Mouse (Mus musculus): Measurements from ENCODE around the gene Gatad1. TPM values are rescaled to one million over a fixed set of nuclear protein-coding genes. Genes with fewer than 3 reads are reported as not detected.
"Not testable (repeated sequence)": the region's sequence is repeated elsewhere in the genome, so short reads cannot be mapped to it uniquely, and the experiment has no call there.

Gene Gatad1
- 100 to 1,000 TPM; 117 to 118 TPM for total RNA-seq (2021)
- long read RNA-seq, experiment 1, transcript Gatad1-202 (4 exons, 1,278 nt): minor isoform, 5 of 51 reads
- long read RNA-seq, experiment 1, transcript Gatad1-201 (5 exons, 2,545 nt): major isoform, 29 of 51 reads
- long read RNA-seq, experiment 1, partial matches to known transcripts: 10 of 51 reads
- long read RNA-seq, experiment 1, other reads (novel, unspliced or antisense): 7 of 51 reads
- long read RNA-seq, experiment 2, transcript Gatad1-202 (4 exons, 1,278 nt): minor isoform, 6 of 45 reads
- long read RNA-seq, experiment 2, transcript Gatad1-201 (5 exons, 2,545 nt): major isoform, 27 of 45 reads
- long read RNA-seq, experiment 2, partial matches to known transcripts: 7 of 45 reads
- long read RNA-seq, experiment 2, other reads (novel, unspliced or antisense): 5 of 45 reads

- DNase-seq (ENCODE audit: low spot score in 2 of 2): no peak
- intact Hi-C loops (cut with DNase I): no loop called here
These were observed at the start of gene Gatad1 for GRCm38 (mm10) chr5:3657085-3657484. Gatad1 (minus strand) TSS chr5:3657185.

GRCm38 (mm10) chr5:3702180-3702579 is 45.2 kb upstream of the Gatad1 start:
- intact Hi-C loops (cut with DNase I): no loop called here
- no peak for DNase-seq (ENCODE audit: low spot score in 2 of 2)

GRCm38 (mm10) chr5:3700025-3700424 is 43.0 kb upstream of the Gatad1 start:
- DNase-seq (ENCODE audit: low spot score in 2 of 2): no peak
- intact Hi-C loops (cut with DNase I): no loop called here

- intact Hi-C loops (cut with DNase I): no loop called here
- DNase-seq (ENCODE audit: low spot score in 2 of 2): no peak
These were observed 39.0 kb upstream of the Gatad1 start for GRCm38 (mm10) chr5:3696031-3696430.

- DNase-seq (ENCODE audit: low spot score in 2 of 2): no peak
- intact Hi-C loops (cut with DNase I): no loop called here
These were observed 38.2 kb upstream of the Gatad1 start for GRCm38 (mm10) chr5:3695191-3695590.

- intact Hi-C loops (cut with DNase I): no loop called here
- no peak for DNase-seq (ENCODE audit: low spot score in 2 of 2)
These were observed 36.0 kb upstream of the Gatad1 start for GRCm38 (mm10) chr5:3692956-3693355.

- no peak for DNase-seq (ENCODE audit: low spot score in 2 of 2)
- intact Hi-C loops (cut with DNase I): no loop called here
These were observed 34.3 kb upstream of the Gatad1 start for GRCm38 (mm10) chr5:3691283-3691682.

GRCm38 (mm10) chr5:3688298-3688697 is 31.3 kb upstream of the Gatad1 start:
- intact Hi-C loops (cut with DNase I): no loop called here
- DNase-seq (ENCODE audit: low spot score in 2 of 2): no peak

- intact Hi-C loops (cut with DNase I): no loop called here
- DNase-seq (ENCODE audit: low spot score in 2 of 2): no peak
These were observed 13.1 kb upstream of the Gatad1 start for GRCm38 (mm10) chr5:3669938-3670554.

- intact Hi-C loops (cut with DNase I): no loop called here
- no peak for DNase-seq (ENCODE audit: low spot score in 2 of 2)
These were observed 9.6 kb upstream of the Gatad1 start for GRCm38 (mm10) chr5:3666585-3666984.

- DNase-seq (ENCODE audit: low spot score in 2 of 2): no peak
- intact Hi-C loops (cut with DNase I): no loop called here
These were observed 8.2 kb upstream of the Gatad1 start for GRCm38 (mm10) chr5:3665225-3665624.

- no peak for DNase-seq (ENCODE audit: low spot score in 2 of 2)
- intact Hi-C loops (cut with DNase I): no loop called here
These were observed 3.2 kb downstream of the Gatad1 start for GRCm38 (mm10) chr5:3653801-3654200.

GRCm38 (mm10) chr5:3652903-3653575 is 3.9 kb downstream of the Gatad1 start:
- intact Hi-C loops (cut with DNase I); DNase-seq (ENCODE audit: low spot score in 2 of 2): not testable (repeated sequence)

- intact Hi-C loops (cut with DNase I): no loop called here
- no peak for DNase-seq (ENCODE audit: low spot score in 2 of 2)
These were observed 5.4 kb downstream of the Gatad1 start for GRCm38 (mm10) chr5:3651621-3652020.

- no peak for DNase-seq (ENCODE audit: low spot score in 2 of 2)
- intact Hi-C loops (cut with DNase I): no loop called here
These were observed 6.1 kb downstream of the Gatad1 start, which contains the start of gene Tmbim7 for GRCm38 (mm10) chr5:3650881-3651280. Tmbim7 (plus strand) TSS chr5:3651181.

- intact Hi-C loops (cut with DNase I): loop anchor here (5.0 kb wide), 1 partner anchor 153 kb away; the partner anchor contains the start of genes Ankib1 and Krit1
- no peak for DNase-seq (ENCODE audit: low spot score in 2 of 2)
These were observed 8.2 kb downstream of the Gatad1 start for GRCm38 (mm10) chr5:3648849-3649210.

GRCm38 (mm10) chr5:3648206-3648848 is 8.7 kb downstream of the Gatad1 start:
- intact Hi-C loops (cut with DNase I): loop anchor here (5.0 kb wide), 1 partner anchor 154 kb away; the partner anchor contains the start of genes Ankib1 and Krit1
- no peak for DNase-seq (ENCODE audit: low spot score in 2 of 2)

- DNase-seq (ENCODE audit: low spot score in 2 of 2): peak; percentile 79 to 86
- intact Hi-C loops (cut with DNase I): loop anchor here (5.0 kb wide), 1 partner anchor 155 kb away; the partner anchor contains the start of genes Ankib1 and Krit1
These were observed 9.3 kb downstream of the Gatad1 start for GRCm38 (mm10) chr5:3647708-3648121.

GRCm38 (mm10) chr5:3646991-3647707 is 9.8 kb downstream of the Gatad1 start:
- intact Hi-C loops (cut with DNase I): loop anchor here (5.0 kb wide), 1 partner anchor 155 kb away; the partner anchor contains the start of genes Ankib1 and Krit1

More at GRCm38 (mm10) chr5:3646991-3647707, 9.8 kb downstream of the Gatad1 start:
- peak; percentile 37 to 61 for DNase-seq (ENCODE audit: low spot score in 2 of 2)
